Mouse (Mus musculus) neural tube, embryonic 11.5 days (tissue): Measurements from ENCODE around the gene Mbnl3. TPM values are rescaled to one million over a fixed set of nuclear protein-coding genes. Genes with fewer than 3 reads are reported as not detected.

Source experiments
- ATAC-seq: fragments of 200-750 bp; cut with Nextera tagmentation; 2 replicates; pipeline ENCODE4 v1.8.0; 2017; ENCODE audit warnings: moderate number of reproducible peaks, mild to moderate bottlenecking, moderate TSS enrichment, moderate library complexity; ENCODE audit not compliant: insufficient read depth, low FRiP score, low TSS enrichment
- DNase-seq: peaks from one replicate; pipeline ENCODE4 v3.0.0-alpha.2; 2015; ENCODE audit warnings: low spot score
- H3K27ac ChIP-seq: fragments of 300-500 bp; sonication (generic); 2 replicates; pipeline ENCODE4 v1.5.1; 2014; ENCODE audit warnings: low read depth, mild to moderate bottlenecking, low read length
- H3K27me3 ChIP-seq: fragments of 300-500 bp; sonication (generic); 2 replicates; pipeline ENCODE4 v1.6.1; 2014; ENCODE audit warnings: mild to moderate bottlenecking, low read length, mixed read lengths; ENCODE audit not compliant: control insufficient read depth, insufficient read depth
- H3K36me3 ChIP-seq: fragments of 300-500 bp; sonication (generic); 2 replicates; pipeline ENCODE4 v1.6.1; 2014; ENCODE audit warnings: mild to moderate bottlenecking, low read length, moderate library complexity, mixed read lengths; ENCODE audit not compliant: control insufficient read depth, insufficient read depth
- H3K4me1 ChIP-seq: fragments of 300-500 bp; sonication (generic); 2 replicates; pipeline ENCODE4 v1.6.1; 2014; ENCODE audit warnings: low read length, mixed read lengths; ENCODE audit not compliant: control insufficient read depth, insufficient read depth
- H3K4me2 ChIP-seq: fragments of 300-500 bp; sonication (generic); 2 replicates; pipeline ENCODE4 v1.6.1; 2014; ENCODE audit warnings: low read depth, mild to moderate bottlenecking, moderate library complexity
- H3K4me3 ChIP-seq: fragments of 300-500 bp; sonication (generic); 2 replicates; pipeline ENCODE4 v1.5.1; 2014; ENCODE audit warnings: low read depth, low read length
- H3K9ac ChIP-seq: fragments of 300-500 bp; sonication (generic); 2 replicates; pipeline ENCODE4 v1.6.1; 2014; ENCODE audit warnings: mild to moderate bottlenecking, low read length
- H3K9me3 ChIP-seq: fragments of 300-500 bp; sonication (generic); 2 replicates; pipeline ENCODE4 v1.6.1; 2016; ENCODE audit warnings: low read length; ENCODE audit not compliant: control insufficient read depth
- WGBS: fragments of 180-500 bp; shearing (Covaris S2); extraction: QIAGEN DNeasy Blood & Tissue Kit; methylation state at CpG from one replicate; pipeline ENCODE4 v1.1.7; 2014; 5-methylcytosine and 5-hydroxymethylcytosine counted together
- polyA plus RNA-seq: library from polyadenylated mRNA; unstranded; fragments of >200 nt; fragmentation: Nextera tagmentation; extraction: Ambion mirVana; gene quantifications from 2 replicates; pipeline ENCODE4 v1.2.1, GENCODE M21; 2014

Mbnl3 gene
- polyA plus RNA-seq, result 4.8 and 5.6 TPM in 2 replicates

DNA sequence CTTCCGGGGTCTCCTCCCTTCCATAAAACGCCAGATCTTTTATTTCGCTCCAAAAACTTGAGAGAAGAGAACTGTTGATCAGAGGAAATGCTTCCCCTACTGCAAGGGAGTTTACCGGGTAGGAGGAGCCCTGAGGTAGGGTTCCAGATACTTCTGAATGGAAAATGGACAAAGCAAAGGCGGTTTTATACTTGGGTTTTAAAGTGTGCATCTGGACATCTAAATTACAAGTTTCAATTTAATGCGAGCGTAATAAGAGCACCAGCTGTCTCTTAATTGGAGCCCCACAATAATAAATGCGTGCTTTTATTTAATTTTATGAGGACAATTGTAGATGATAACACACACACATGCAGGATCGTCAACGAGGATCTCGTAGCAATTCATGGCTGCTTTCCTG, at the start of gene Mbnl3:
TSS of gene Mbnl3 (minus strand) at position 101 of the 400 bp plus-strand sequence.
- DNase-seq (no peak), ATAC-seq (no peak)
- no peaks in the 10 kb centered on the region for H3K36me3 ChIP-seq
- H3K9me3 ChIP-seq, result no peaks in the 10 kb centered on the region
- peak within 1 kb of the TSS; percentile 54 for H3K9ac ChIP-seq
- WGBS, result 42% methylated on average over 11 of the region's 11 CpGs
- H3K4me3 ChIP-seq, result peak within 1 kb of the TSS; percentile 49
- no peak within 1 kb of the TSS for H3K27ac ChIP-seq
- no peaks in the 10 kb centered on the region for H3K4me1 ChIP-seq
- H3K27me3 ChIP-seq, result peaks cover 7% of the 10 kb centered on the region
- H3K4me2 ChIP-seq, result peak within 1 kb of the TSS; percentile 64

DNA sequence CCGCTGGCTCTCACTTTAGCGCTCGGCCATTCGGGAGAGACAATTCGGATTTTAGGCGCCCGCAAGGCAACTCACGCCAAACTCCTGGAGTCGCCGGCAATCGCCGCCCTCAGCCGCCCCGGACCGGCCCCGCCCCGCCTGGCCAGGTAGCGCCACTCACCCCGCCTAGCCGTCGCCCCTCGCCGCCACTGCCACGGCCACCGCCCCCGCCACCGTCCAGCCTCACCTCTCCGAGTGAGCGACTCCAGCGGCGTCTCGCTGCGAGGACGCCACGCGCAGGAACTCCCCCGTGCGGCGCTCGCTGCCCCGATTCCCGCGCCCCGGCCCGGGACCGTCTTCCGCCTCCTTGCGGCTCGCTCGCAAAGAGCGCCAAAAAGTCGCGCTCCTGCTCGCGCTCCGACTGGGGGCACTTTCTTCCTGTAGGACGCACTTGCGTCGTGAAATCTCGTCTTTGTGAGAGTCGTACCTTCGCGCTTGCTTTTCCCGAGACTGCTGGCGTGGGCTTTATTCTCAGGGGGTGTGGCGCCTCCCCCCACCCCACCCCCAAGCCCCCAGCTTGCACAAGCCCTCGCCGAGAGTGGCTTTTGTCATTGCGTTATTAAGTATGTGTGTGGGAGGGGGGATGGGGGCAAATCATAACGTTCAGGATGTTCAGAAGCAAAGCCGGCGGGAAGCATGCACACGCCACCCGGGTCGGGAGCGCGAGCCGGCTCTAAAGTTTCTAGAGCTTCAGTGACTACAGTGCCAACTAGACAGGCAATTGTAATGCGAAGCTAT, 596 bp downstream of the Mbnl3 start:
- H3K4me2 ChIP-seq, result peak overlapping the region; percentile 64
- DNase-seq (peak; percentile 67), ATAC-seq (peak; percentile 71)
- WGBS, result 23% methylated on average over 66 of the region's 79 CpGs
- no peak overlapping the region for H3K27ac ChIP-seq
- no peaks in the 10 kb centered on the region for H3K36me3 ChIP-seq
- H3K27me3 ChIP-seq, result peaks cover 7% of the 10 kb centered on the region
- H3K4me1 ChIP-seq, result no peaks in the 10 kb centered on the region
- H3K4me3 ChIP-seq, result peak overlapping the region; percentile 49
- no peaks in the 10 kb centered on the region for H3K9me3 ChIP-seq
- peak overlapping the region; percentile 54 for H3K9ac ChIP-seq

DNA sequence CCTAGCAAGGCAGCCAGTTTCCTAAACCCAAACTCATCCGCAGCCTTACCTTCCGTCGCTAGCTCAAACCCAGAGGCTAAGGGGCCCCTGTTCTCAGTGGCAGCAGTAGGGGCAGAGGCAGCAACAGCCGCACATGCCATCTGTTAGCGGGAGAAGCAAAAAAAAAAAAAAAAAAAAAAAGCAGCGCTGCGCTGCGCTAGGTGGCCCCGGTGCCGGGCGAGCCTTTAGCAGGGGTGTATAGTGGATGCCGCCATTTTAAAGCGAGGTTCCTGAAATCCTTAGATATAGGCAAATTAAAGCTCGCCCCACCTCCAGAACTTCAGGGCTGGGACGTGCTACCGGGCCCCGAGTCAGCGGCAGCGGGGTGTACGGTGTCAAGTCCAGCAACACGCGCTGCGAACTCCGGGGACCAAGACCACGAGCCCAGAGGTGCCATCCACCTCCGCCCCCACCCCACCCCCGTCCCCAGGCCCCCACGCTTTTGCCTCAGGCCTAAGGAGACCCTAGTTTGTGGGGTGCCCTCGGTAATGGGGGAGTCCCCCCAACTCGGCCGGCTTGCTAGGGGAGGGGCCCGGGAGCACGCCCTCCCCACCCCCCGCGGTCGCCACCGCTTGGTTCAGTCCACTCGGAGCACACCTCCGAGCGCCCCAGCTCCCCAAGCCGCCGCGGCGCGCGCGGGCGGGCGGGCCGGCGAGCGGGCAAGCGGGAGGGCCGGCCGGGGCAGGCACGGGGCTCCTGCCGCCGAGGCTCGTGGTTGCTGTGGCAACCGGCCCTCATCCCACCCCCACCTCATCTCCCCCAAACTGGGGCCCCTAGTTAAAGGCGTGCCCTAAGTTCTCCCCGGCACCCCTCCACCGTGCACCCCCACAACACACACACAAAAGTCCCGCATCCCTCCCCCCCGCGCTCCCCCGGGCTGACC, 1.4 kb downstream of the Mbnl3 start:
- H3K4me2 ChIP-seq, result peak overlapping the region; percentile 64
- peak overlapping the region; percentile 49 for H3K4me3 ChIP-seq
- H3K27ac ChIP-seq, result no peak overlapping the region
- H3K9me3 ChIP-seq, result no peaks in the 10 kb centered on the region
- DNase-seq (peak; percentile 47), ATAC-seq (peak; percentile 82)
- no peaks in the 10 kb centered on the region for H3K4me1 ChIP-seq
- WGBS, result 27% methylated on average over 28 of the region's 67 CpGs
- H3K9ac ChIP-seq, result peak overlapping the region; percentile 54
- no peaks in the 10 kb centered on the region for H3K36me3 ChIP-seq
- peaks cover 7% of the 10 kb centered on the region for H3K27me3 ChIP-seq

DNA sequence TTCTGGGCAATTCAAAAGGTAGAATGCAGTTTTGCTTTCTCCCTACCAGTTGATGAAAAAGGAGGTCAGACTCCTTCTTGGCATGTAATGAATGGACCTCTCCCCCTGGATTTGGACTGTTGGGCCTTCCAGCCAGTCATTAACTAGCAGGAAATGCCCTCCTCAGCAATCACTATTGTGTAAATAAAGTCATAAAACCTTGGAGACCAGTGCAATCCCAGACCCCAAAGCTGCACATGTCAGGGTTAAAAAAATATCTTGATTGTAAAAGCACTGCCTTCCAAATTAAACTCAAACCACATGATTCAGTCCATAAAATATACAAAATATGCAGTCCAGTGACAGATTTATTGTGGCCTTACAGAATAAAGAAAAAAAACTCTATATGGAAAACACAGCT, 9.3 kb downstream of the Mbnl3 start:
- Histone ChIP-seq H3K4me3 (no peak overlapping the region), H3K27me3 (no peaks in the 10 kb centered on the region), H3K27ac (no peak overlapping the region), H3K4me2 (no peak overlapping the region), H3K36me3 (no peaks in the 10 kb centered on the region), H3K9me3 (no peaks in the 10 kb centered on the region), H3K9ac (no peak overlapping the region), H3K4me1 (no peaks in the 10 kb centered on the region)
- DNase-seq (no peak), ATAC-seq (no peak)

DNA sequence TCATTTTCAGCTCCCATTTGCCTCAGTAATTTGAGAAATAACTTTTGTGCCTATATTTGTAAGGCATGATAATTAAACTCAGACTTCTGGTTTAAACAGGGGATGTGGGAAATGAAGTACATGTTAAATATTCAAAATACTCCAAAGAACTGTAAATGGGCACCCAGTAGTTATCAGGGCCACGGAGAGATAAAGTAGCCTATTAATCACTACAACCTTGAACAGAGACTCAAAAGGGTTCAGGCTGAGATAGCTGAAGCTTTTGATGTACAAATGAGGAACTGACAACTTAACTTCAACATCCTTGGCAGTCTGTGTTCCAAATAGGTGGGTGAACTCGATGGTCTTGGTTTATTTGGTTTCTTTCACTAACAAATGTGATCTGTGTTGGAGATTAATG, 34.4 kb downstream of the Mbnl3 start:
- DNase-seq, result no peak
- H3K27ac ChIP-seq, result no peak overlapping the region
- H3K4me2 ChIP-seq, result no peak overlapping the region
- H3K9ac ChIP-seq, result no peak overlapping the region
- no peaks in the 10 kb centered on the region for H3K4me1 ChIP-seq
- no peak overlapping the region for H3K4me3 ChIP-seq
- H3K27me3 ChIP-seq, result no peaks in the 10 kb centered on the region
- 49% methylated on average over 2 of the region's 2 CpGs for WGBS
- no peaks in the 10 kb centered on the region for H3K36me3 ChIP-seq
- no peaks in the 10 kb centered on the region for H3K9me3 ChIP-seq
- no peak for ATAC-seq

DNA sequence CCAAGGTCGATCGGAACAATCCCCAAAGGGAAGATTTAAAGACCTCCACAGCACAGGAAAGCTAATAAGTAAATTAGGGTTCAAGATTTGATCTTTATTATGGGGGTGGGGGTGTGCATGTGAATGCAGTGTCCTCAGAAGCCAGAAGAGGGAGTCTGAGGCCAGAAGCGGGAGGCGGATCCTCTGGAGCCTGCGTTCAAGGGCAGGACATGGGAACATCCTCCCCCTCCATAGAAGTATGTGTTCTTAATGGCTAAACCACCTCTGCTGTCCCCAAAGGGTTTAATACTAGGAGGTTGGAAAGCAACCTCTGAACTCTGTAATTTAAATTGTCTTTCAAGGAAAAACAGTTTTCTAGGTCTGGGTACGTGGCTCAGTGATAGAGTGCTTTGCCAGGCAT, 34.9 kb downstream of the Mbnl3 start:
- WGBS, result 52% methylated on average over 6 of the region's 6 CpGs
- no peak for ATAC-seq
- no peaks in the 10 kb centered on the region for H3K4me1 ChIP-seq

DNA sequence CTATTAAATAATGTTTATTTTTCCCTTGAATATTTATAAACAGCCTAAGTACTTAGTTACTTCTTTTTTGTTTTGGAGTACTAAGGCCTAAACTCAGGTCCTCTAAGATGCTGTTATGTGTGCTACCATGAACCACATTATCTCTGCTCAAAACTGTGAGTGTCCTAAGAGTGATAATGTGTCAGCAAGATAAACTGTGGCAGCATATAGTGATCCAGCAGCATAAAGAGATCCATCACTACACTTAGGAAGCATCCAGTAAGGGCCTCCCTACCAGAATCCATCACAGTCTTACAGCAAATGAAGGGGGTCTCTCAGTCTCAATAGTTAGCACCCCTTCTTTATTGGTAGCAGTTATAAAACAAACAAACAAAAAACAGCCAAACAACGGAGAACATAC, 35.9 kb downstream of the Mbnl3 start:
- no peak overlapping the region for H3K9ac ChIP-seq
- no peak overlapping the region for H3K4me3 ChIP-seq
- no peak for ATAC-seq
- no peaks in the 10 kb centered on the region for H3K4me1 ChIP-seq
- H3K4me2 ChIP-seq, result no peak overlapping the region
- no peak overlapping the region for H3K27ac ChIP-seq
- H3K27me3 ChIP-seq, result no peaks in the 10 kb centered on the region
- H3K36me3 ChIP-seq, result no peaks in the 10 kb centered on the region
- 90% methylated on average over 1 of the region's 1 CpGs for WGBS
- DNase-seq, result no peak
- H3K9me3 ChIP-seq, result no peaks in the 10 kb centered on the region

More for the DNA sequence above, 34.9 kb downstream of the Mbnl3 start:
- no peak overlapping the region for H3K4me3 ChIP-seq
- no peaks in the 10 kb centered on the region for H3K27me3 ChIP-seq
- no peaks in the 10 kb centered on the region for H3K9me3 ChIP-seq
- no peak overlapping the region for H3K4me2 ChIP-seq
- H3K36me3 ChIP-seq, result no peaks in the 10 kb centered on the region
- H3K9ac ChIP-seq, result no peak overlapping the region
- H3K27ac ChIP-seq, result no peak overlapping the region
- DNase-seq, result no peak

DNA sequence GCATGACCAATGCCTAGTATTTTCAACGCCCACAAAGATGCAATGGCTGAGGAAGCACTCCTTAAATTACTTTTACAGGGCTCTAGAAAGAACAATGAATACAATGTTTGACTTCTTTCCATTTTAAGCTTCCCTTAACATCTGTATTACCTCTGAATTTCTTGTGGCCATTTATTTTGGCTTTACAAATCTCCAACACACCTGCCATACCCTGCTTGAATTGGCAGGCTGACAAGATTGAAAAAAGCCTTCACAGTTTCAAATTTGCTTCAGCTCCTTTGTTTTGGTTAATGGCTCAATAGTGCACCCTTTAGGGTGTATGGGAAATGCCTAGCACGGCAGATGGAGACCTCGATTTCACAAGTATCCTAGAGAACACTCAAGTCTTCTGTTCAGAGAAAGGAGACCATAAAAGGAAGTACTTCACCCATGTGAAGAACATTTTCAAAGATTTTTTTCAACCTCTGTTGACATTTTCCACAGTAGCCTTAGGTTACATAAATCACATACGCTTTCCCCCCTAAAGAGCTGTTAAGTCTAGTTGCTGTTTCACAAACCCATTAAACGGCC, 36.8 kb downstream of the Mbnl3 start:
- H3K27me3 ChIP-seq, result no peaks in the 10 kb centered on the region
- no peak overlapping the region for H3K4me3 ChIP-seq
- WGBS, result 59% methylated on average over 5 of the region's 5 CpGs
- no peak for DNase-seq
- H3K9ac ChIP-seq, result no peak overlapping the region
- H3K4me1 ChIP-seq, result no peaks in the 10 kb centered on the region
- ATAC-seq, result no peak
- no peak overlapping the region for H3K4me2 ChIP-seq
- H3K36me3 ChIP-seq, result no peaks in the 10 kb centered on the region
- no peak overlapping the region for H3K27ac ChIP-seq
- H3K9me3 ChIP-seq, result no peaks in the 10 kb centered on the region
